ENCODE assay signal across 24 mouse cellular contexts in genomic region chr3:40518240-40518639, GRCm38 (mm10). TPM values are rescaled to one million over a fixed set of nuclear protein-coding genes. Genes with fewer than 3 reads are reported as not detected.
DNase-seq lines count a peak whose midpoint lies in the region; ATAC-seq and TF ChIP-seq lines count a peak whose summit lies in the region.
"Had no signal": no experiment of that assay in that cellular context is flagged by ENCODE, and none has a peak within 500 bp of the region (broad histone marks: within the 10 kb centered on the region; RNA-seq: fewer than 3 reads in every experiment).

No protein-coding gene starts in this region.

- TF ChIP-seq RAD21 in MEL (IDR thresholded peaks at IDR 0.05; ENCODE audit: low read depth, low read length) = no peak

- ATAC-seq in common myeloid progenitor, adult 5-6 weeks (replicated peaks; ENCODE audit: low read depth, poor library complexity, severe bottlenecking) = peak; percentile 54; the same call in 1 of the 2 replicates
- ATAC-seq in megakaryocyte, adult 5-6 weeks (ENCODE audit: poor library complexity, severe bottlenecking) = peak; percentile 33; the same call in 1 of the 2 replicates
- no peak for ATAC-seq in hindbrain, postnatal 0 days
- ATAC-seq: activated CD4-positive, CD25-positive, alpha-beta regulatory T cell, adult 4 months; forebrain, embryonic 14.5 days; forebrain, embryonic 16.5 days; Patski had no signal

- 80% methylated on average over 3 of the region's 3 CpGs for WGBS in hindbrain, postnatal 0 days

- no peaks in the 10 kb centered on the region for H3K36me3 ChIP-seq in MEL (ENCODE audit: control insufficient read depth in 1 of 2, insufficient read depth in 2 of 2, low read length in 2 of 2)
- no peaks in the 10 kb centered on the region for H3K36me3 ChIP-seq in hindbrain, postnatal 0 days (ENCODE audit: insufficient read depth, low read length)
- H3K36me3 ChIP-seq: embryonic facial prominence, embryonic 13.5 days; embryonic facial prominence, embryonic 15.5 days; forebrain, embryonic 10.5 days; forebrain, embryonic 12.5 days had no signal

- no peak overlapping the region for H3K9ac ChIP-seq in MEL (ENCODE audit: control insufficient read depth, low read depth, low read length, poor library complexity, severe bottlenecking)
- no peak overlapping the region for H3K9ac ChIP-seq in hindbrain, postnatal 0 days (replicated peaks; ENCODE audit: low read length)
- H3K9ac ChIP-seq: embryonic facial prominence, embryonic 13.5 days; embryonic facial prominence, embryonic 15.5 days; forebrain, embryonic 12.5 days had no signal

- no peaks in the 10 kb centered on the region for H3K79me2 ChIP-seq in MEL (ENCODE audit: control insufficient read depth, insufficient read depth, low read length, poor library complexity)

- peak; percentile 22 for DNase-seq in MEL (ENCODE audit: low read depth, low spot score)
- DNase-seq in hindbrain, postnatal 0 days (ENCODE audit: low spot score) = no peak
- DNase-seq in gastrocnemius, postnatal 36 days = no peak
- DNase-seq in left cerebral cortex, adult 11 months (ENCODE audit: low spot score) = no peak
- DNase-seq: adrenal gland, adult 8-10 months; adrenal gland, postnatal 14 days; adrenal gland, postnatal 36 days; cerebellum, adult 11-12 months; cerebellum, adult 2 months; cerebellum, adult 9-10 months; cerebellum, postnatal 10 days; cerebellum, postnatal 25 days; embryo, embryonic 11 days had no signal

- TF ChIP-seq POLR2A in MEL (IDR thresholded peaks at IDR 0.05; ENCODE audit: control insufficient read depth in 1 of 2, insufficient read depth in 1 of 2, low read depth in 1 of 2, low read length in 2 of 2, poor library complexity in 1 of 2) = no peak

- no peaks in the 10 kb centered on the region for H3K4me1 ChIP-seq in MEL (ENCODE audit: control insufficient read depth in 1 of 2, insufficient read depth in 2 of 2, low read length in 2 of 2)
- H3K4me1 ChIP-seq in hindbrain, postnatal 0 days (ENCODE audit: insufficient read depth, low read length) = no peaks in the 10 kb centered on the region
- H3K4me1 ChIP-seq: embryonic facial prominence, embryonic 13.5 days; embryonic facial prominence, embryonic 15.5 days; forebrain, embryonic 12.5 days had no signal

- H3K27me3 ChIP-seq in MEL (ENCODE audit: control insufficient read depth in 1 of 2, insufficient read depth in 2 of 2, low read length in 2 of 2) = no peaks in the 10 kb centered on the region
- no peaks in the 10 kb centered on the region for H3K27me3 ChIP-seq in hindbrain, postnatal 0 days (ENCODE audit: insufficient read depth, low read length)
- H3K27me3 ChIP-seq: embryonic facial prominence, embryonic 13.5 days; embryonic facial prominence, embryonic 15.5 days; forebrain, embryonic 12.5 days; Patski had no signal

- no peak overlapping the region for H3K4me3 ChIP-seq in MEL (ENCODE audit: control insufficient read depth in 1 of 2, insufficient read depth in 1 of 2, low read depth in 2 of 2, low read length in 2 of 2)
- H3K4me3 ChIP-seq in hindbrain, postnatal 0 days (ENCODE audit: low read length) = no peak overlapping the region
- H3K4me3 ChIP-seq: embryonic facial prominence, embryonic 13.5 days; embryonic facial prominence, embryonic 15.5 days; erythroblast, embryonic 14.5 days; forebrain, embryonic 10.5 days; forebrain, embryonic 12.5 days had no signal

- no peak for TF ChIP-seq EP300 in MEL (IDR thresholded peaks at IDR 0.05; ENCODE audit: low read depth in 1 of 2, low read length in 2 of 2)

- no peak overlapping the region for H3K27ac ChIP-seq in MEL (ENCODE audit: control insufficient read depth, low read depth, low read length)
- H3K27ac ChIP-seq in hindbrain, postnatal 0 days = no peak overlapping the region
- H3K27ac ChIP-seq: embryonic facial prominence, embryonic 13.5 days; embryonic facial prominence, embryonic 15.5 days; forebrain, embryonic 10.5 days; forebrain, embryonic 12.5 days had no signal

- no peak for TF ChIP-seq CTCF in MEL (IDR thresholded peaks at IDR 0.05 in 2 of 3, conservative IDR thresholded peaks at IDR 0.05 in 1 of 3; ENCODE audit: control insufficient read depth in 1 of 3, insufficient read depth in 1 of 3, low read depth in 2 of 3, low read length in 3 of 3, poor library complexity in 1 of 3, severe bottlenecking in 1 of 3)
- no peak for TF ChIP-seq CTCF in hindbrain, postnatal 0 days (IDR thresholded peaks at IDR 0.05; ENCODE audit: low read depth)

- H3K4me2 ChIP-seq in hindbrain, postnatal 0 days (ENCODE audit: low read depth, low read length) = no peak overlapping the region
- H3K4me2 ChIP-seq: embryonic facial prominence, embryonic 13.5 days; embryonic facial prominence, embryonic 15.5 days; forebrain, embryonic 12.5 days had no signal

- H3K9me3 ChIP-seq in MEL (replicated peaks; ENCODE audit: insufficient read depth, low read length) = no peaks in the 10 kb centered on the region
- no peaks in the 10 kb centered on the region for H3K9me3 ChIP-seq in hindbrain, postnatal 0 days (ENCODE audit: low read length)
- H3K9me3 ChIP-seq: embryonic facial prominence, embryonic 13.5 days; embryonic facial prominence, embryonic 15.5 days; forebrain, embryonic 10.5 days; forebrain, embryonic 12.5 days had no signal

- intact Hi-C loops in gastrocnemius, postnatal 36 days (cut with DNase I) = no loop called here

TF ChIP-seq in MEL, 35 proteins besides CTCF, POLR2A, EP300 and RAD21:
- TF ChIP-seq TBP (IDR thresholded peaks at IDR 0.05; ENCODE audit: low read depth, low read length) (no peak), ETS1 (IDR thresholded peaks at IDR 0.05; ENCODE audit: low read depth, low read length) (no peak), ELF1 (IDR thresholded peaks at IDR 0.05; ENCODE audit: low read depth, low read length) (no peak), CHD1 (IDR thresholded peaks at IDR 0.05; ENCODE audit: low read depth, low read length) (no peak), ZNF384 (IDR thresholded peaks at IDR 0.05; ENCODE audit: low read depth, low read length) (no peak), POLR2AphosphoS5 (IDR thresholded peaks at IDR 0.05; ENCODE audit: borderline replicate concordance, low read depth, low read length) (no peak), NELFE (IDR thresholded peaks at IDR 0.05; ENCODE audit: low read depth, low read length) (no peak), POLR2AphosphoS2 (IDR thresholded peaks at IDR 0.05; ENCODE audit: low read length) (no peak), MYB (IDR thresholded peaks at IDR 0.05; ENCODE audit: low read depth, low read length) (no peak), MEF2A (IDR thresholded peaks at IDR 0.05; ENCODE audit: extremely low read depth, insufficient replicate concordance, low read depth, low read length, poor library complexity, severe bottlenecking) (no peak), MAZ (IDR thresholded peaks at IDR 0.05; ENCODE audit: low read depth, low read length) (no peak), BHLHE40 (IDR thresholded peaks at IDR 0.05; ENCODE audit: borderline replicate concordance, low read depth, low read length) (no peak), MAFK (IDR thresholded peaks at IDR 0.05; ENCODE audit: borderline replicate concordance, low read depth, low read length) (no peak), E2F4 (IDR thresholded peaks at IDR 0.05; ENCODE audit: borderline replicate concordance, low read depth, low read length) (no peak), USF1 (IDR thresholded peaks at IDR 0.05; ENCODE audit: low read depth, low read length) (no peak)

RNA-seq across cellular contexts. Expression of gene Intu, which starts 12.8 kb away (rescaled TPM):
- 10.9 and 12.3 TPM in 2 replicates for total RNA-seq in MEL (2012; rRNA removed)
- 1 to 10 TPM in 1 of 2 experiments, not detected in 1; 9.7 TPM for polyA plus RNA-seq in MEL (2012; ENCODE audit: insufficient read depth in 1 of 2, insufficient read length in 2 of 2, low read depth in 1 of 2, low replicate concordance in 2 of 2, missing spikeins in 1 of 2)
- 2.4 and 2.5 TPM in 2 replicates for total RNA-seq in common myeloid progenitor, adult 5-6 weeks (2017)
- total RNA-seq in megakaryocyte, adult 5-6 weeks (2015) = 0.56 and 1.4 TPM in 2 replicates
- 0.61 and 0.73 TPM in 2 replicates for total RNA-seq in megakaryocyte, adult 5-6 weeks (2017)
- 6.3 and 6.6 TPM in 2 replicates for total RNA-seq in hindbrain, postnatal 0 days (2014; rRNA removed)
- polyA plus RNA-seq in hindbrain, postnatal 0 days (2015; fragmentation: Nextera tagmentation; extraction: Ambion mirVana) = 2.5 and 3.0 TPM in 2 replicates
- total RNA-seq in gastrocnemius, postnatal 36 days (2021) = 1 to 10 TPM; 1.0 to 1.8 TPM
